Mouse (Mus musculus): ENCODE results near the gene B230118H07Rik.

DNA sequence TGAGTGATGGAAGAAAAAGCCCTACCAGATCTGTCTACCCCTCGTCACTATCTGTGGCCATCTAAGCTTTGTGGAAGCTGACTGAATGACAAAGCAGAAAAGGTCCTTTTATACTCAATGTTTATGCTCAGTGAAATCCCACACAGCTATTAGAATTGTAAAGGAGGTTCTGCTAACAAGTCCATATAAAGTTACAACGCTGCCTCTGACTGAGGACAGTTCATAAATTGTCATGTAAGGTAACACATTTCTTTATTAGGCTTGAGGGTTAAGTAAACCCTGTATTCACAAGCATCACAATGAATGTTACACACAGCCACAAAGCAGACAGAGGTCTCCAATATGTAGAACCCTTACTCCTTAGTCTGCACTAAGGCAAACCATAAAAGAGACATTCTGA, 25.3 kb downstream of the B230118H07Rik start:
- TF ChIP-seq CTCF (IDR thresholded peaks at IDR 0.05) (no peak), EP300 (IDR thresholded peaks at IDR 0.05) (no peak)

All from lung, postnatal 0 days (tissue).